Mouse (Mus musculus) heart, postnatal 25 days (tissue): Measurements from ENCODE around the gene Cpsf7. TPM values are rescaled to one million over a fixed set of nuclear protein-coding genes. Genes with fewer than 3 reads are reported as not detected.

Experiments used
- total RNA-seq, 2 experiments: library from RNA; stranded (reverse); gene quantifications; 2 replicates each; pipeline ENCODE4 v1.2.3; 2021

Cpsf7 gene
- total RNA-seq, 2 experiments from 2014 or later, result 24.8 to 28.4 TPM

Other genes starting within 250 kb of the Cpsf7 start
- gene Dagla, start 220.4 kb upstream of the Cpsf7 start, total RNA-seq, result 1 to 10 TPM; 3.2 to 3.3 TPM
- gene Syt7, start 136.2 kb upstream of the Cpsf7 start, total RNA-seq, result 10 to 100 TPM; 45.8 to 47.0 TPM
- gene Lrrc10b, start 67.8 kb upstream of the Cpsf7 start, total RNA-seq, result 1 to 10 TPM in 1 of 2 experiments, under 1 TPM in 1; 0.75 to 1.0 TPM
- gene Ppp1r32, start 42.3 kb upstream of the Cpsf7 start, total RNA-seq, result under 1 TPM in 1 of 2 experiments, not detected in 1; 0.21 TPM
- 10 to 100 TPM; 71.6 to 72.2 TPM for gene Sdhaf2, start 876 bp downstream of the Cpsf7 start, total RNA-seq
- 1 to 10 TPM; 4.1 to 4.6 TPM for gene Tmem216, start 31.0 kb downstream of the Cpsf7 start, total RNA-seq
- 1 to 10 TPM; 9.5 to 10.0 TPM for gene Cyb561a3, start 51.9 kb downstream of the Cpsf7 start, total RNA-seq
- gene Tmem138, start 52.1 kb downstream of the Cpsf7 start, total RNA-seq, result 1 to 10 TPM; 2.9 to 3.0 TPM
- gene Ddb1, start 80.1 kb downstream of the Cpsf7 start, total RNA-seq, result 100 to 1,000 TPM; 154 to 166 TPM
- 1 to 10 TPM; 9.1 to 9.3 TPM for gene Tkfc, start 80.4 kb downstream of the Cpsf7 start, total RNA-seq
- not detected for gene Vwce, start 108.9 kb downstream of the Cpsf7 start, total RNA-seq
- not detected for gene Pga5, start 152.8 kb downstream of the Cpsf7 start, total RNA-seq
- 10 to 100 TPM; 21.1 to 21.8 TPM for gene Vps37c, start 163.5 kb downstream of the Cpsf7 start, total RNA-seq
- gene Cd5, start 213.7 kb downstream of the Cpsf7 start, total RNA-seq, result under 1 TPM; 0.34 to 0.48 TPM